Mouse (Mus musculus): ENCODE measurements around the gene Sipa1l3.

Sipa1l3 gene

GRCm38 (mm10) chr7:29411216-29411816 lies 107.1 kb downstream of the Sipa1l3 start:
- DNase-seq (ENCODE audit: low spot score): no peak

- DNase-seq (ENCODE audit: low spot score): no peak
These were observed 108.0 kb downstream of the Sipa1l3 start for GRCm38 (mm10) chr7:29410402-29410801.

GRCm38 (mm10) chr7:29406855-29407254 lies 111.6 kb downstream of the Sipa1l3 start:
- no peak for DNase-seq (ENCODE audit: low spot score)

- no peak for DNase-seq (ENCODE audit: low spot score)
These were observed 114.3 kb downstream of the Sipa1l3 start for GRCm38 (mm10) chr7:29404126-29404525.

GRCm38 (mm10) chr7:29402015-29402414 lies 116.4 kb downstream of the Sipa1l3 start:
- DNase-seq (ENCODE audit: low spot score): no peak

- no peak for DNase-seq (ENCODE audit: low spot score)
These were observed 118.0 kb downstream of the Sipa1l3 start for GRCm38 (mm10) chr7:29400451-29400850.

- DNase-seq (ENCODE audit: low spot score): no peak
These were observed 119.4 kb downstream of the Sipa1l3 start for GRCm38 (mm10) chr7:29399056-29399455.

- DNase-seq (ENCODE audit: low spot score): no peak
These were observed 121.0 kb downstream of the Sipa1l3 start for GRCm38 (mm10) chr7:29397486-29397885.

GRCm38 (mm10) chr7:29396943-29397340 lies 121.5 kb downstream of the Sipa1l3 start:
- peak; percentile 44 for DNase-seq (ENCODE audit: low spot score)

- no peak for DNase-seq (ENCODE audit: low spot score)
These were observed 122.1 kb downstream of the Sipa1l3 start for GRCm38 (mm10) chr7:29396216-29396942.

- DNase-seq (ENCODE audit: low spot score): no peak
These were observed 123.3 kb downstream of the Sipa1l3 start for GRCm38 (mm10) chr7:29395179-29395578.

GRCm38 (mm10) chr7:29393292-29393691 lies 125.1 kb downstream of the Sipa1l3 start:
- no peak for DNase-seq (ENCODE audit: low spot score)

- DNase-seq (ENCODE audit: low spot score): no peak
These were observed 125.6 kb downstream of the Sipa1l3 start for GRCm38 (mm10) chr7:29392805-29393204.

- peak; percentile 48 for DNase-seq (ENCODE audit: low spot score)
These were observed 126.5 kb downstream of the Sipa1l3 start for GRCm38 (mm10) chr7:29391761-29392512.

- no peak for DNase-seq (ENCODE audit: low spot score)
These were observed 127.2 kb downstream of the Sipa1l3 start for GRCm38 (mm10) chr7:29391112-29391760.

- DNase-seq (ENCODE audit: low spot score): no peak
These were observed 128.2 kb downstream of the Sipa1l3 start for GRCm38 (mm10) chr7:29390234-29390633.

GRCm38 (mm10) chr7:29387524-29388068 lies 130.8 kb downstream of the Sipa1l3 start:
- DNase-seq (ENCODE audit: low spot score): no peak

- no peak for DNase-seq (ENCODE audit: low spot score)
These were observed 132.1 kb downstream of the Sipa1l3 start for GRCm38 (mm10) chr7:29386349-29386748.

GRCm38 (mm10) chr7:29385791-29386190 lies 132.7 kb downstream of the Sipa1l3 start:
- no peak for DNase-seq (ENCODE audit: low spot score)

- peak; percentile 85 for DNase-seq (ENCODE audit: low spot score)
These were observed 135.2 kb downstream of the Sipa1l3 start for GRCm38 (mm10) chr7:29383255-29383654.

GRCm38 (mm10) chr7:29381466-29382040 lies 136.9 kb downstream of the Sipa1l3 start:
- no peak for DNase-seq (ENCODE audit: low spot score)

- no peak for DNase-seq (ENCODE audit: low spot score)
These were observed 144.4 kb downstream of the Sipa1l3 start for GRCm38 (mm10) chr7:29374054-29374453.
